Mouse (Mus musculus): ENCODE measurements at regions not wholly inside any gene's neighbourhood (a gene's known extent, or its start where the extent isn't known, plus 50 kb on each side); places are given as distances from the start of the nearest gene placed in this dataset.

GRCm38 (mm10) chr2:70898396-70898795, 72.9 kb upstream of the Tlk1 start:
- TF ChIP-seq CTCF (IDR thresholded peaks at IDR 0.05; ENCODE audit: low read depth), result no peak
- no peak for TF ChIP-seq EP300 (optimal IDR thresholded peaks at IDR 0.05)
